Mouse (Mus musculus) myocyte (in vitro differentiated cells): ENCODE measurements around the gene Rab30. TPM values are rescaled to one million over a fixed set of nuclear protein-coding genes. Genes with fewer than 3 reads are reported as not detected.
"Not testable (repeated sequence)": the region's sequence is repeated elsewhere in the genome, so short reads cannot be mapped to it uniquely, and the experiment has no call there.

ENCODE experiments used
- H3K27me3 ChIP-seq: one replicate; pipeline ENCODE4 v1.6.1; 2011; ENCODE audit not compliant: control insufficient read depth, insufficient read depth, insufficient read length
- H3K36me3 ChIP-seq: one replicate; pipeline ENCODE4 v1.6.1; 2011; ENCODE audit not compliant: control insufficient read depth, insufficient read depth
- H3K4me2 ChIP-seq: one replicate; pipeline ENCODE4 v1.6.1; 2011; ENCODE audit warnings: low read depth, control low read depth
- H3K4me3 ChIP-seq: one replicate; pipeline ENCODE4 v1.5.1; 2011; ENCODE audit warnings: mild to moderate bottlenecking, control low read depth, moderate library complexity
- H3K79me2 ChIP-seq: one replicate; pipeline ENCODE4 v1.6.1; 2011; ENCODE audit not compliant: control insufficient read depth, insufficient read depth
- H3ac ChIP-seq: one replicate; pipeline ENCODE4 v1.6.1; 2011; ENCODE audit not compliant: control insufficient read depth, insufficient read length
- CEBPB ChIP-seq: IDR thresholded peaks from 2 replicates; pipeline ENCODE4 v1.6.1; 2011; ENCODE audit warnings: mild to moderate bottlenecking, moderate library complexity; ENCODE audit not compliant: poor library complexity, insufficient read depth, severe bottlenecking
- E2F4 ChIP-seq: IDR thresholded peaks from one replicate; pipeline ENCODE4 v1.6.1; 2011; ENCODE audit warnings: mild to moderate bottlenecking, control low read depth, moderate library complexity; ENCODE audit not compliant: insufficient read depth
- MAX ChIP-seq: IDR thresholded peaks from one replicate; pipeline ENCODE4 v1.6.1; 2011; ENCODE audit warnings: low read depth, mild to moderate bottlenecking, control low read depth
- MYOD1 ChIP-seq, 3 experiments: IDR thresholded peaks; one replicate each; pipeline ENCODE4 v1.6.1; 2011; ENCODE audit warnings: control low read depth in 2 of 3, low read depth in 2 of 3, mild to moderate bottlenecking in 2 of 3, moderate library complexity in 1 of 3; ENCODE audit not compliant: insufficient read length in 2 of 3, control insufficient read depth in 1 of 3
- MYOG ChIP-seq, 3 experiments: IDR thresholded peaks; one replicate each; pipeline ENCODE4 v1.6.1; 2011; ENCODE audit warnings: control low read depth in 2 of 3, low read depth in 2 of 3, mild to moderate bottlenecking in 2 of 3; ENCODE audit not compliant: insufficient read length in 2 of 3, control insufficient read depth in 1 of 3, insufficient read depth in 1 of 3
- POLR2A ChIP-seq: IDR thresholded peaks from one replicate; pipeline ENCODE4 v1.6.1; 2011; ENCODE audit warnings: low read depth, mild to moderate bottlenecking, control low read depth, moderate library complexity; ENCODE audit not compliant: insufficient read length
- POLR2AphosphoS2 ChIP-seq: IDR thresholded peaks from one replicate; pipeline ENCODE4 v1.6.1; 2011; ENCODE audit warnings: low read depth, control low read depth; ENCODE audit not compliant: insufficient read length
- REST ChIP-seq: IDR thresholded peaks from one replicate; pipeline ENCODE4 v1.6.1; 2011; ENCODE audit warnings: mild to moderate bottlenecking, control low read depth, moderate library complexity; ENCODE audit not compliant: insufficient read depth, insufficient read length
- SRF ChIP-seq: IDR thresholded peaks from one replicate; pipeline ENCODE4 v1.6.1; 2011; ENCODE audit warnings: low read depth; ENCODE audit not compliant: control insufficient read depth, insufficient read length
- TCF12 ChIP-seq: IDR thresholded peaks from one replicate; pipeline ENCODE4 v1.6.1; 2011; ENCODE audit warnings: mild to moderate bottlenecking, control low read depth; ENCODE audit not compliant: poor library complexity, insufficient read depth, severe bottlenecking
- TCF3 ChIP-seq: IDR thresholded peaks from one replicate; pipeline ENCODE4 v1.6.1; 2011; ENCODE audit warnings: low read depth, control low read depth; ENCODE audit not compliant: insufficient read length
- USF1 ChIP-seq: IDR thresholded peaks from one replicate; pipeline ENCODE4 v1.6.1; 2011; ENCODE audit warnings: low read depth, mild to moderate bottlenecking, control low read depth, moderate library complexity
- polyA plus RNA-seq: library from polyadenylated mRNA; unstranded; fragments of >200 nt; fragmentation: generic; extraction: Trizol; gene quantifications from one replicate; pipeline ENCODE4 v1.2.1, GENCODE M21; 2012; ENCODE audit warnings: missing spikeins

Gene Rab30
- polyA plus RNA-seq, 1 experiment: 2.7 TPM

DNA sequence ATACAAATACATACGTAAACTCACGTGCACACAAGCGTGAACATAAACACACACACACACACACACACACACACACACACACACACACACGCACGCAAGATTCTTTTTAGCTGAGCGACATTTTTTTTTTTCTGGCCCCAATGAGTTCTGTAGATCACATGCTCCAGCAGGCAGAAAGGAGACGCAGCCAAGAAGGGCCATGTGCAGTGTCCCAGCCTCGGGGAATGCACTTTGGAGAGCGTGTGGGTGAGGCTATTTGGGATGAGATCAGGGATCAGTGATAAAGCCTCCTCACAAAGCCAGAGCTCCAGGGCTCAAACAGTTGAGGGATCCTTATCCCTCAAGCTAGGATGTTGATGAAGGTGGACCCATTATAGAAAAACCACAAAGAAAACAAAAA is 24.0 kb downstream of the Rab30 start:
- H3K36me3 ChIP-seq: no peaks in the 10 kb centered on the region
- TF ChIP-seq SRF: no peak
- TF ChIP-seq REST: no peak
- no peak for TF ChIP-seq E2F4
- no peak for TF ChIP-seq TCF3
- no peak overlapping the region for H3K4me2 ChIP-seq
- H3ac ChIP-seq: no peak overlapping the region
- H3K79me2 ChIP-seq: no peaks in the 10 kb centered on the region
- no peak overlapping the region for H3K4me3 ChIP-seq
- H3K27me3 ChIP-seq: no peaks in the 10 kb centered on the region

DNA sequence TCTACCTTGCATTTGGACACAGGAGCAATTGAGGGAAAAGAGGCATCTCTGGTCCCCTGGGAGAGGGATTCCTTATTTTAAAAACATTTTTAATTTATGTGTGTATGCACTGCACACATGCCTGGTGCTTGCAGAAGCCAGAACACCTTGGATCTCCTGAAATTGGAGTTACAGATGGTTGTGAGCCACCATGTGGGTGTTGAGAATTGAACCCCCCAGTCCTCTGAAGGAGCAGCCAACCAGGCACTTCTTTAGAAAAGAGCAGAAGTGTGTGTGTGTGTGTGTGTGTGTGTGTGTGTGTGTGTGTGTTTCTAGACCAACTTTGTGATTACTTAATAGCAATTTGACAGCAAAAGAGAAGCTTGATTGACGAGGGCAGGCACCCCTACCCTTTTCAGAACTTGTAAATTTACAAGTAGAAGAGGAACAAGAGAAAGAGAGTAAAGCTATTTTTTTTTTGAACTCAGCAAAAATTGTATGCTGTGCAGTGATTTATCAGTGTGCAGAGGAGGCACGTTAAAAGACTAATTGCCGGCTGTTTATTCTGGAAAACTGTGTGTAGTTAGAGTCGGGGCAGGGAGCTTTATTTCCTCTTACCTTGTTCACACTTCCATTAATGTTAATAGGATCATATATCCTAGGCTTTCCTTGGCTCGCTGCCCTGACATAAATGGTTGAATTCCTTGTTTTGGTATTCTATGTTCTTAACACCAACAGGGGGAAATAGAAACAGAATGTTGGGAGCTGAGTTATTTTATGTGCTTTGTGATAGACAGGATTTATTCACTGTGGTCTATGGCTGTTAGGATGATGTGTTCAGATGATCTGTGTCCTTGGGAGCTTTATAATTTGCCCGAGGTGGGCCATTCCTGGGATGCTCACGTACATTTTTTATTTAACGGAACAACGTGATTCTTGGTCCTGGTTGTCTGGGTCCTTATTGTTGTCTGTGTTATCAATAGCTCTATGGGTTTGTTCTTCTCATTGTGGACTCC is 25.0 kb downstream of the Rab30 start:
- TF ChIP-seq REST: no peak
- no peak for TF ChIP-seq CEBPB
- no peak for TF ChIP-seq POLR2A
- no peak for TF ChIP-seq MAX
- TF ChIP-seq MYOD1 (IDR thresholded peaks at IDR 0.05; ENCODE audit: control insufficient read depth in 1 of 3, insufficient read length in 2 of 3, low read depth in 2 of 3): no peak
- no peak for TF ChIP-seq SRF
- TF ChIP-seq E2F4: no peak
- no peak for TF ChIP-seq TCF12
- H3K27me3 ChIP-seq: no peaks in the 10 kb centered on the region
- no peak overlapping the region for H3K4me2 ChIP-seq
- no peaks in the 10 kb centered on the region for H3K36me3 ChIP-seq
- no peak overlapping the region for H3ac ChIP-seq
- H3K4me3 ChIP-seq: no peak overlapping the region
- H3K79me2 ChIP-seq: no peaks in the 10 kb centered on the region

DNA sequence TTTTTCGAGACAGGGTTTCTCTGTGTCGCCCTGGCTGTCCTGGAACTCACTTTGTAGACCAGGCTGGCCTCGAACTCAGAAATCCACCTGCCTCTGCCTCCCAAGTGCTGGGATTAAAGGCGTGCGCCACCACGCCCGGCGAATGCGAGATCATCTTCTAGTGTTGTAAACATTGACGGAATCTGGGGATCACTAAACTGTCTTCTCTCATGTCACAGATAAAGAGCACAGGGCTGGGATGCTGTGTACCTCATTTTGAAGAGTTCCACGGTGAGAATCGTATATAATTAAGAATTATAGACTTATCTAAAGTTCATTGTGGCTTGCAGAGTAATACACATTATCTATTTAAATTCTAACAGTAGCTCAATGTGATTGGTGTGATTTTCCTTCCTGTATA is 26.7 kb downstream of the Rab30 start:
- H3ac ChIP-seq, H3K79me2 ChIP-seq, H3K4me2 ChIP-seq, H3K27me3 ChIP-seq, H3K4me3 ChIP-seq, H3K36me3 ChIP-seq: not testable (repeated sequence)

DNA sequence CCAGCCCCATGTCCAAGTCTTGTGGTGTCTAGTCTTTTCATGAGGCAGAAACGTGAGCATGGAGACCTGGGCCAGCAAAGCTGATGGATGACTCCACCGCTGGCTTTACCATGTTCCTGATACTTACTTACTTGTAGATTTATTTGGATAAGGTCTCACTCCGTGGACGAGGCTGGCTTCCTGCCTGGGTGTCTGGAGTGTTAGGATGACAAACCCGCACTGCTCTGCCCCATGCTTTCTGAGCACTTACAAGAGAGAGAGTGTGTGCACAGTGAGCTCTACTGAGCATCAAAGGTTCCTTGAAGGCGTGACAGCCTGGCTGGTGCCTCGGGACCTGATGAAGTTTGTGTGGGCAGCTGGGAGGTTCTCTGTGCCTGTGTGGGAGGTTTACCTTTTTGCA is 27.5 kb downstream of the Rab30 start:
- TF ChIP-seq E2F4: no peak
- TF ChIP-seq POLR2AphosphoS2: no peak
- TF ChIP-seq MYOD1 (IDR thresholded peaks at IDR 0.05; ENCODE audit: control insufficient read depth in 1 of 3, insufficient read length in 2 of 3, low read depth in 2 of 3): no peak
- TF ChIP-seq MAX: no peak
- no peak for TF ChIP-seq USF1
- no peak for TF ChIP-seq REST
- no peak for TF ChIP-seq TCF12
- no peak for TF ChIP-seq CEBPB
- no peak for TF ChIP-seq SRF
- no peak for TF ChIP-seq TCF3
- TF ChIP-seq POLR2A: no peak
- TF ChIP-seq MYOG (IDR thresholded peaks at IDR 0.05; ENCODE audit: control insufficient read depth in 1 of 3, insufficient read depth in 1 of 3, insufficient read length in 2 of 3, low read depth in 2 of 3): no peak
- no peaks in the 10 kb centered on the region for H3K36me3 ChIP-seq
- no peak overlapping the region for H3K4me3 ChIP-seq
- no peaks in the 10 kb centered on the region for H3K27me3 ChIP-seq
- H3K79me2 ChIP-seq: no peaks in the 10 kb centered on the region
- H3K4me2 ChIP-seq: no peak overlapping the region
- no peak overlapping the region for H3ac ChIP-seq

DNA sequence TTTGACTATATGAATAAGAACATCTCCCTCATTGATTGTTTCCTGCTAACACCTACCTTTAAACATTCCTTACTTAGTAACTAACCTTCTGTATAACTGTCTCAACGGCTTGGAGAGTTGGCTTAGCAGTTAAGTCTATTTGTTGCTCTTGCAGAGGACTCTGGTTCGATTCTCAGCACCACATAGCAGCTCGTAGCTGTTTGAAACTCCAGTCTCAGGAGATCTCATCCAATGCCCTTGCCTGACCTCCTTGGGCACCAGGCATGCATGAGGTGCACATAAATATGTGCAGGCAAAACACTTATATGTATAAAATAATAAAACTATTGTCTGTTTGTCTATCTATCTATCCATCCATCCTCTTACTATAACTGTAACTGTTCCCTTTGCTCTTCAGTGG is 31.6 kb downstream of the Rab30 start:
- no peak for TF ChIP-seq POLR2A
- TF ChIP-seq CEBPB: no peak
- TF ChIP-seq USF1: no peak
- TF ChIP-seq SRF: no peak
- TF ChIP-seq POLR2AphosphoS2: no peak
- TF ChIP-seq E2F4: no peak
- no peak for TF ChIP-seq MYOD1 (IDR thresholded peaks at IDR 0.05; ENCODE audit: control insufficient read depth in 1 of 3, insufficient read length in 2 of 3, low read depth in 2 of 3)
- TF ChIP-seq MYOG (IDR thresholded peaks at IDR 0.05; ENCODE audit: control insufficient read depth in 1 of 3, insufficient read depth in 1 of 3, insufficient read length in 2 of 3, low read depth in 2 of 3): no peak
- no peak for TF ChIP-seq MAX
- TF ChIP-seq TCF12: no peak
- TF ChIP-seq TCF3: no peak
- no peak for TF ChIP-seq REST
- no peak overlapping the region for H3K4me3 ChIP-seq
- H3K27me3 ChIP-seq: no peaks in the 10 kb centered on the region
- no peak overlapping the region for H3ac ChIP-seq
- no peaks in the 10 kb centered on the region for H3K79me2 ChIP-seq
- H3K4me2 ChIP-seq: no peak overlapping the region
- no peaks in the 10 kb centered on the region for H3K36me3 ChIP-seq
